Mouse (Mus musculus): ENCODE measurements at regions not wholly inside any gene's neighbourhood (a gene's known extent, or its start where the extent isn't known, plus 50 kb on each side); places are given as distances from the start of the nearest gene placed in this dataset.

GRCm38 (mm10) chr3:58330186-58330585, 84.3 kb upstream of the Tsc22d2 start:
- TF ChIP-seq CTCF (IDR thresholded peaks at IDR 0.05; ENCODE audit: low read depth) (no peak), EP300 (IDR thresholded peaks at IDR 0.05; ENCODE audit: low read depth) (no peak)

Measured in heart, postnatal 0 days (tissue).